Mouse (Mus musculus) monocyte, adult 59 days (primary cell): ENCODE data around the gene Stx12. TPM values are rescaled to one million over a fixed set of nuclear protein-coding genes. Genes with fewer than 3 reads are reported as not detected.

Experiments used
- total RNA-seq, 2 experiments: library from RNA; stranded (reverse); gene quantifications; one replicate each; pipeline ENCODE4 v1.2.4; 2023

Gene Stx12
- 10 to 100 TPM; 30.3 to 33.6 TPM for total RNA-seq

DNA sequence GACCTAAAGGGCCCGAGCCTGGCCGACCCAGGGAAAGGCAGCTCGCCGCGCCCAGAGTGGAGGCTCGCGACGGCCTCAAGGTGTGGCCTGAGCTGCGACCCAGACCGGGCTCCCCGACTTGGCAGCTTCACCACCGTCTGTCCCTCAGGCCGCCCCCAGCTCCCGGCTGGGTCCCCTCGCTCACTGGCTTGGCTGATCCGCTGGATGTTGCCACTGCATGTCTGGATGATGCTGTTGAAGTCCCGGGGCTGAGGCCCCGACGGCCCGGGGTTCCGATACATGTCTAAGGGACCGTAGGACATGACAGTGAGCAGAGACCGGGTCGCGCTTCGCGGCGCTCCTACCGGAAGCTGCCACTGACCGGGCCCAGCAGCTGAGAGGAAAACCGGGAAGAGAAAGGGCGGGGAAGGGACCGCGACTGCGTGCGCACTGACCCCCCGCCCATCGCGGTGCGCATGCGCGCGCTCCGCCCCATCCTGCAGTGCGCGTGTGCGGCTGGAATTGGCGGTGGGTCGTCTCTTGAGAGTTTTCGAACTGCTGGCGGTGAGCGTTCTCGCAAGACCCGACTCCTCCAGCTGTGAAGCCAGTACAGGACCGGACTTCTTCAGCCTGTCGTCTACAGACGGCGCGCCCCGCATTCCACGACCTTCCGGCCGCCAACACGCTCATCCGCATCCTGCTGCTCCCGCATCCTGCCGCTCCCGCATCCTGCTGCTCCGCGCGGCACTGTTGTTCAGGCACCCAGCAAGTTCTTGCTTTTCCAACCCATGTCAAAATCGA is at the start of gene Stx12:
Stx12 (minus strand) TSS at position 446 of the 780 bp plus-strand sequence.

DNA sequence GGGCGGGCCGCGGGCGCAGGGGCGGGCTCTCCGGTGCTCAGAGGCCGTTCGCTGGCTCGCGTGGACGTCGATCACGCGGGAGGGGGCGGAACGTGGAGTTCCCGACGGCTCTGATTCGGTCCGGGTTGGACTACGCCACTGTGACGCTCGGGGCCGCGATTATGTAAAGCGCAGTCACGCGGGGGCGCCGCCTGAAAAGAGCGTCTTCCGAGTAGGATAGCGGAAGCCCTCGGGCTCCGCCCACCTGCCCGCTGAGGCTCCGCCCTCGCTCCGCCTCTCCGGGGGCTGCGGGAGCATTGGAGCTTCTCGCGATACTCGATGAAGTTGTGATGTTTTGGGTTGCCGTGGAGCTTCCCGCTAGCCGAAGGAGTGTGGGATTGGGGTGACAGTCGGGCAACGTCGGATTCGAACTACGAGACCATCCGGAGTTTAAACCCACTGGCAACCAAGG is 38.3 kb upstream of the Stx12 start, which contains the start of gene Fam76a:
Fam76a (minus strand) TSS at position 1 of the 451 bp plus-strand sequence.

DNA sequence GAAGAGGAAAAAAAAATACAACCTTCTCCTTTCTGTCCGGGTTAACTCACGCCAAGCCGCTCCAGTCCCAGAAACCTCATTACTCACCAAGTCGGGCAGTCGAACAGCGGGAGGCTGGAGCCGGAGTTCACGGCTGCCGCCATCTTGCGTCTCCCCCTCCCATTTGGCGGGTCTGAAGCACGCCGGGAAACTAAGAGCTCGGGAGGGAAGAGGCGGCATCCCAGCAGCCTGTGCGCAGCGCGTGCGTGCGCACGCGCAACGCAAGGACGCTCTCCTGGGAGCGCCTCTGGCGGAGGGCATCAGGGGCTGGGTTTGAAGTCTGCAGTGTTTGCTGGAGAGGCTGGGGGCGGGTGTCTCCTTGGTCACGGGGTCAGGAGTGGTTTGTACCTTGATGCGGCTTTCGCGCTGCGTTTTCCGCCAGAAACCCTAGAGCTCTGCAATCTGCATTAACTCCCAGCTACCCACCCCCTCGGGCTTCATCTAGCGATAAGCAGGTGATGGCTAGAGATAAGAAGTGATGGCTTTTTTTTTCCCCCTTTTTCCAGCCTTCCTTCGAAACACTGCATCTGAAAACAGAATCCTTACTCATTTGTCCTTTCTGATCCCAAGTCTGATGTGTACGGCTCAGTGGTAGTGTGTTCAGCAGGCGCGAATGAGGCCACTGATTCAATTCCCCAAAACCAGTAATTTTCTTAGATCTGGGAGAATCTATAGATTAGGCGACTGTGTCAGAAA is 41.2 kb downstream of the Stx12 start, which contains the start of gene Ppp1r8:
Ppp1r8 (minus strand) TSS at position 200 of the 735 bp plus-strand sequence.

Other genes with a start within 250 kb of the Stx12 start
- gene Eya3, start 245.5 kb downstream of the Stx12 start, total RNA-seq, result 10 to 100 TPM; 32.9 to 39.3 TPM
- 1 to 10 TPM; 3.6 to 5.0 TPM for gene Xkr8, start 152.0 kb downstream of the Stx12 start, total RNA-seq
- gene Smpdl3b, start 127.3 kb downstream of the Stx12 start, total RNA-seq, result 10 to 100 TPM; 48.7 to 50.5 TPM
- 10 to 100 TPM; 13.5 to 15.9 TPM for gene Rpa2, start 116.2 kb downstream of the Stx12 start, total RNA-seq
- 100 to 1,000 TPM; 327 to 352 TPM for gene Themis2, start 88.1 kb downstream of the Stx12 start, total RNA-seq
- 10 to 100 TPM; 28.0 to 33.1 TPM for gene Ppp1r8, start 41.3 kb downstream of the Stx12 start, total RNA-seq
- 10 to 100 TPM; 28.9 to 30.0 TPM for gene Fam76a, start 38.0 kb upstream of the Stx12 start, total RNA-seq
- gene Fgr, start 89.6 kb upstream of the Stx12 start, total RNA-seq, result 100 to 1,000 TPM; 473 to 506 TPM
- gene Ahdc1, start 126.8 kb upstream of the Stx12 start, total RNA-seq, result 10 to 100 TPM; 13.3 to 17.4 TPM
- gene Wasf2, start 246.0 kb upstream of the Stx12 start, total RNA-seq, result 100 to 1,000 TPM; 361 to 372 TPM